Mouse (Mus musculus): Measurements from ENCODE around the gene Ddx31. TPM values are rescaled to one million over a fixed set of nuclear protein-coding genes. Genes with fewer than 3 reads are reported as not detected.

Ddx31 gene
- polyA plus RNA-seq, 1 experiment from 2014 or later = 3.9 TPM

DNA sequence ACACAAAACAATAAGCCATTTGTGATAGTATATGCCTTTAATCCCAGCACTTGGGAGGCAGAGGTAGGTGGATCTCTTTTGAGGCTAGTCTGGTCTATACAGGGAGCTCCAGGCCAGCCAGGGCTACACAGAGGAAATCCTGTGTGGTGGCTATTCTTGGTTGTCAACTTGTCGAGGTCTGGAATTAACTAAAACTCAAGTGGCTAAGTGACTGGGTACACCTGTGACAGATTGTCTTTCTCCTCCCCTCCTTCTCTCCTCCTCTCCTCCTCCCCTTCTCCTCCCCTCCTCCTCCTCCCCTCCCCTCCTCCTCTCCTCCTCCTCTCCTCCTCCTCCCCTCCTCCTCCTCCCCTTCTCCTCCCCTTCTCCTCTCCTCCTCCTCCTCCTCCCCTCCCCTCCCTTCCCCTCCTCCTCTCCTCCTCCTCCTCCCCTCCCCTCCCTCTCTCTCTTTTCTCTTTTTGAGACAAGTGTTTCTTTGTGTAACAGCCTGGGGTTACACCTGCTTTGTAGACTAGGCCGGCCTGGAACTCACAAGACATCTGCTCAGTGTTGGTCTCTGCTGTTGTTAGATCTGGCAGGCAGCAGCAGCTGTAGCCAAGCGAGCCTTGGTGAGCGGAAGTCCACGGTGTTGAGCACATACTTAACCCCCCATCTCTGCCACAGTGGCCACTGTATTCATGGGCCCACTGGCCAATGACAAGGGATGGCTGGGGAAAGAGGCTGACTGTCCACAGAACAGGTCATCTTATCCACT, 29.8 kb upstream of the Ddx31 start:
- Histone ChIP-seq H3K4me1 (ENCODE audit: control insufficient read depth, low read depth, low read length) (no peaks in the 10 kb centered on the region), H3K9me3 (replicated peaks; ENCODE audit: control insufficient read depth, low read length) (no peaks in the 10 kb centered on the region), H3K27me3 (ENCODE audit: control insufficient read depth, insufficient read depth, low read depth, low read length) (no peaks in the 10 kb centered on the region), H3K9ac (ENCODE audit: low read depth, low read length) (no peak overlapping the region), H3K4me3 (ENCODE audit: low read depth, low read length) (no peak overlapping the region), H3K4me2 (ENCODE audit: low read depth, low read length) (no peak overlapping the region), H3K36me3 (ENCODE audit: control insufficient read depth, insufficient read depth) (no peaks in the 10 kb centered on the region), H3K27ac (ENCODE audit: low read length) (no peak overlapping the region)
- 44% methylated on average over 5 of the region's 5 CpGs for WGBS (ENCODE audit: insufficient replicate concordance)
- ATAC-seq (ENCODE audit: low read depth) = no peak

DNA sequence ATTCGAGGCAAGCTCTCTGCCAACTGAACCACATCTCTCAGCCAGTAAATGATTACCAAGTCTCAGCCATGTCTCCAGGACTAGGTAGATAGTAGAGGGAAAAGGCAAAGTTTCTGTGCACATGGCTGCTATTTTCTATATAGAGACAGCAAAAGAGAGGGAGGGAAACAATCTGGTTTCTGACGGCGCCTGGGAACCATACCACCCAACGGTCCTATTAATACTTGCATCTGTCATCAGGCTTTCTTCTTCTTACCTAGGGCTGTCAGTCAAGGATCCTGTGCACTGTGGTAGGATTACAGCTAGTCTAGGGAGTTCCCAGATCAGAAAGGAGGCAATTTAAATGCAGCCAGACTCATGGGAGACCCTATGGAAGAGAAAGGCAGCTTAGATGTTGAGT, 21.3 kb upstream of the Ddx31 start:
- H3K9me3 ChIP-seq (replicated peaks; ENCODE audit: control insufficient read depth, low read length) = no peaks in the 10 kb centered on the region
- no peak for ATAC-seq (ENCODE audit: low read depth)
- H3K4me1 ChIP-seq (ENCODE audit: control insufficient read depth, low read depth, low read length) = no peaks in the 10 kb centered on the region
- no peak overlapping the region for H3K4me3 ChIP-seq (ENCODE audit: low read depth, low read length)
- no peaks in the 10 kb centered on the region for H3K36me3 ChIP-seq (ENCODE audit: control insufficient read depth, insufficient read depth)
- WGBS (ENCODE audit: insufficient replicate concordance) = 66% methylated on average over 4 of the region's 4 CpGs
- no peak overlapping the region for H3K9ac ChIP-seq (ENCODE audit: low read depth, low read length)
- no peaks in the 10 kb centered on the region for H3K27me3 ChIP-seq (ENCODE audit: control insufficient read depth, insufficient read depth, low read depth, low read length)
- H3K4me2 ChIP-seq (ENCODE audit: low read depth, low read length) = no peak overlapping the region
- H3K27ac ChIP-seq (ENCODE audit: low read length) = no peak overlapping the region

- Histone ChIP-seq H3K4me3 (ENCODE audit: low read depth, low read length) (no peak overlapping the region), H3K9me3 (replicated peaks; ENCODE audit: control insufficient read depth, low read length) (no peaks in the 10 kb centered on the region), H3K4me1 (ENCODE audit: control insufficient read depth, low read depth, low read length) (peaks cover 2% of the 10 kb centered on the region), H3K36me3 (ENCODE audit: control insufficient read depth, insufficient read depth) (peaks cover 28% of the 10 kb centered on the region), H3K27me3 (ENCODE audit: control insufficient read depth, insufficient read depth, low read depth, low read length) (no peaks in the 10 kb centered on the region), H3K27ac (ENCODE audit: low read length) (no peak overlapping the region), H3K4me2 (ENCODE audit: low read depth, low read length) (no peak overlapping the region), H3K9ac (ENCODE audit: low read depth, low read length) (no peak overlapping the region)
- 53% methylated on average over 4 of the region's 4 CpGs for WGBS (ENCODE audit: insufficient replicate concordance)
- peak; percentile 41; the same call in 1 of the 2 replicates for ATAC-seq (ENCODE audit: low read depth)
These were observed 10.9 kb upstream of the Ddx31 start for GRCm38 (mm10) chr2:28829265-28829664.

- Histone ChIP-seq H3K36me3 (ENCODE audit: control insufficient read depth, insufficient read depth) (peaks cover 22% of the 10 kb centered on the region), H3K4me3 (ENCODE audit: low read depth, low read length) (no peak overlapping the region), H3K4me1 (ENCODE audit: control insufficient read depth, low read depth, low read length) (peaks cover 20% of the 10 kb centered on the region), H3K9ac (ENCODE audit: low read depth, low read length) (no peak overlapping the region), H3K27me3 (ENCODE audit: control insufficient read depth, insufficient read depth, low read depth, low read length) (no peaks in the 10 kb centered on the region), H3K4me2 (ENCODE audit: low read depth, low read length) (0 out of 2 replicates have a peak overlapping the region, but pooled peaks have one; percentile 5), H3K9me3 (replicated peaks; ENCODE audit: control insufficient read depth, low read length) (no peaks in the 10 kb centered on the region), H3K27ac (ENCODE audit: low read length) (0 out of 2 replicates have a peak overlapping the region, but pooled peaks have one; percentile 22)
- 57% methylated on average over 3 of the region's 3 CpGs for WGBS (ENCODE audit: insufficient replicate concordance)
- ATAC-seq (ENCODE audit: low read depth) = no peak
These were observed 3.8 kb upstream of the Ddx31 start for GRCm38 (mm10) chr2:28836181-28836940.

DNA sequence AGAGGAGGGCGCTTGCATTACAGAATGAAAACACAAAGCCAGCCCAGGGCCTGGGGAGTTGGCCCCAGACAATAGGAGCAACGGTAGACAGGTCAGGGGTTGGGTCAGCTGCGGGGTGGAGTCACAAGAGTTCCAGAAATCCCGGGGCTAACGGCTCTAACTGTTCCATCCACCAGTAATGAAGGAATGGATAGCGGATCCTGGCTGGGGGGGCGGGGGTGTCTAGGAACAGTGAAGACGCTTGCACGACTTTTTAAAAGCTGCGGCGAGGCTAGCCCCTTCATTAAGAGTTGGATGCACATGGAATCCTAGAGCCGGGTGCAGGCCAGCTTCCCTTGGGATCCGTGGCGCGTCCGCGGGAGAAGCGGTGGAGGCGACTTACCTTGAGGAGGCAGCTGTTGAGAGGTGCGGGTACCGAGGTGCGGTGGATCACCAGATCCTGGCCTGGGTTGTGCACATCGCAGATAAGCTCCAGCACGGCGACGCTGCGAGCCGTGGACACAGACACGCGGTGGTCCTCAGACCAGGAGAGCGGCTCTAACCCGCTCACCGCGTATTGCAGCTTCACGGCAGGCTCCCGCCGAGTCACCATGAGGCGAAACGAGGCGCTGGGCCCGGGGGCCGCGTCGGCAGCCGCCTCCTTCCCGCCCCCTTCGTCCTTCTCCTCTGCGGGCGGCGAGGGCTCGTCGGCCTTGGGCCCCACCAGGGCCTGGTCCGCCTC, 545 bp upstream of the Ddx31 start:
- Histone ChIP-seq H3K4me2 (ENCODE audit: low read depth, low read length) (peak overlapping the region; percentile 74), H3K4me1 (ENCODE audit: control insufficient read depth, low read depth, low read length) (peaks cover 28% of the 10 kb centered on the region), H3K36me3 (ENCODE audit: control insufficient read depth, insufficient read depth) (peaks cover 5% of the 10 kb centered on the region), H3K9ac (ENCODE audit: low read depth, low read length) (peak overlapping the region; percentile 87), H3K27ac (ENCODE audit: low read length) (peak overlapping the region; percentile 82), H3K4me3 (ENCODE audit: low read depth, low read length) (peak overlapping the region; percentile 96), H3K27me3 (ENCODE audit: control insufficient read depth, insufficient read depth, low read depth, low read length) (no peaks in the 10 kb centered on the region), H3K9me3 (replicated peaks; ENCODE audit: control insufficient read depth, low read length) (no peaks in the 10 kb centered on the region)
- under 1% methylated on average over 53 of the region's 53 CpGs for WGBS (ENCODE audit: insufficient replicate concordance)
- peak; percentile 56 for ATAC-seq (ENCODE audit: low read depth)

GRCm38 (mm10) chr2:28842042-28842441, 1.8 kb downstream of the Ddx31 start:
- peaks cover 4% of the 10 kb centered on the region; the same call in 1 of the 2 replicates for H3K36me3 ChIP-seq (ENCODE audit: control insufficient read depth, insufficient read depth)
- 42% methylated on average over 3 of the region's 3 CpGs for WGBS (ENCODE audit: insufficient replicate concordance)
- H3K9me3 ChIP-seq (replicated peaks; ENCODE audit: control insufficient read depth, low read length) = no peaks in the 10 kb centered on the region
- no peak overlapping the region for H3K27ac ChIP-seq (ENCODE audit: low read length)
- no peak overlapping the region for H3K4me3 ChIP-seq (ENCODE audit: low read depth, low read length)
- no peak for ATAC-seq (ENCODE audit: low read depth)
- no peak overlapping the region for H3K4me2 ChIP-seq (ENCODE audit: low read depth, low read length)
- H3K27me3 ChIP-seq (ENCODE audit: control insufficient read depth, insufficient read depth, low read depth, low read length) = no peaks in the 10 kb centered on the region
- peaks cover 25% of the 10 kb centered on the region for H3K4me1 ChIP-seq (ENCODE audit: control insufficient read depth, low read depth, low read length)
- no peak overlapping the region for H3K9ac ChIP-seq (ENCODE audit: low read depth, low read length)

DNA sequence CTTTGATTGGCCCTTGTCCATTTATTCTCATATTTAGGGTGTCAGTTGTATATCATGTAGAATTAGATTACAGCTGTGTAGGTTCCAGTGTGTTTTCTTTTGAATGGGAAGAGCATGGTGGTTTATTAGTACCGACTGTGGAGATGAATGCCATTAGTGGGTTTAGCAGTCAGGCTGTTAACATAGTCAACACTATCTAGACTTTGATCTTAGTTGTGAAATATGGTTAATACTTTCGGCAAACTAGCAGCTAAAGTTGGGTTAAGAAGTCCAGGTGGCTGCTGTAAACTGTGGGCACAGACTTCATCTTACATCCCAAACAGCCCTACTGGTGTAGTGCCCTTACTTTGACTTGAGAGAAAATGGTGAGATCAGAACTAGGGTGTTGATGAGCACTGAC, 8.7 kb downstream of the Ddx31 start:
- H3K27ac ChIP-seq (ENCODE audit: low read length) = 0 out of 2 replicates have a peak overlapping the region, but pooled peaks have one; percentile 26

GRCm38 (mm10) chr2:28852594-28852993, 12.4 kb downstream of the Ddx31 start:
- Histone ChIP-seq H3K9me3 (replicated peaks; ENCODE audit: control insufficient read depth, low read length) (no peaks in the 10 kb centered on the region), H3K4me2 (ENCODE audit: low read depth, low read length) (no peak overlapping the region), H3K4me1 (ENCODE audit: control insufficient read depth, low read depth, low read length) (no peaks in the 10 kb centered on the region), H3K36me3 (ENCODE audit: control insufficient read depth, insufficient read depth) (peaks cover 4% of the 10 kb centered on the region), H3K27me3 (ENCODE audit: control insufficient read depth, insufficient read depth, low read depth, low read length) (no peaks in the 10 kb centered on the region), H3K4me3 (ENCODE audit: low read depth, low read length) (no peak overlapping the region), H3K9ac (ENCODE audit: low read depth, low read length) (no peak overlapping the region), H3K27ac (ENCODE audit: low read length) (no peak overlapping the region)
- no peak for ATAC-seq (ENCODE audit: low read depth)
- 73% methylated on average over 3 of the region's 3 CpGs for WGBS (ENCODE audit: insufficient replicate concordance)

More for the DNA sequence above, 8.7 kb downstream of the Ddx31 start:
- Histone ChIP-seq H3K4me2 (ENCODE audit: low read depth, low read length) (no peak overlapping the region), H3K4me1 (ENCODE audit: control insufficient read depth, low read depth, low read length) (no peaks in the 10 kb centered on the region), H3K9me3 (replicated peaks; ENCODE audit: control insufficient read depth, low read length) (no peaks in the 10 kb centered on the region), H3K27me3 (ENCODE audit: control insufficient read depth, insufficient read depth, low read depth, low read length) (no peaks in the 10 kb centered on the region), H3K9ac (ENCODE audit: low read depth, low read length) (no peak overlapping the region), H3K36me3 (ENCODE audit: control insufficient read depth, insufficient read depth) (peaks cover 8% of the 10 kb centered on the region; the same call in 1 of the 2 replicates), H3K4me3 (ENCODE audit: low read depth, low read length) (no peak overlapping the region)
- WGBS (ENCODE audit: insufficient replicate concordance) = 58% methylated on average over 2 of the region's 2 CpGs
- peak; percentile 47; the same call in 1 of the 2 replicates for ATAC-seq (ENCODE audit: low read depth)
